Mouse (Mus musculus) kidney, postnatal 0 days (tissue): ENCODE data around the gene Tcte1. TPM values are rescaled to one million over a fixed set of nuclear protein-coding genes. Genes with fewer than 3 reads are reported as not detected.

Experiments
- ATAC-seq: fragments of 200-750 bp; cut with Nextera tagmentation; replicated peaks from 2 replicates; pipeline ENCODE4 v1.8.0; 2017; ENCODE audit warnings: low read depth, moderate number of reproducible peaks, moderate TSS enrichment, moderate library complexity; ENCODE audit not compliant: low FRiP score
- DNase-seq: peaks from one replicate; pipeline ENCODE4 v3.0.0-alpha.2; 2016; ENCODE audit warnings: low spot score
- H3K27ac ChIP-seq: fragments of 300-500 bp; sonication (generic); 2 replicates; pipeline ENCODE4 v1.5.1; 2014; ENCODE audit warnings: mild to moderate bottlenecking
- H3K27me3 ChIP-seq: fragments of 300-500 bp; sonication (generic); 2 replicates; pipeline ENCODE4 v1.6.1; 2014; ENCODE audit warnings: low read length, mixed read lengths; ENCODE audit not compliant: insufficient read depth
- H3K36me3 ChIP-seq: fragments of 300-500 bp; sonication (generic); 2 replicates; pipeline ENCODE4 v1.6.1; 2014; ENCODE audit warnings: low read length, mixed read lengths; ENCODE audit not compliant: insufficient read depth
- H3K4me1 ChIP-seq: fragments of 300-500 bp; sonication (generic); replicated peaks from 2 replicates; pipeline ENCODE4 v1.6.1; 2014; ENCODE audit warnings: antibody characterized with exemption, low read length, mixed read lengths; ENCODE audit not compliant: insufficient read depth
- H3K4me2 ChIP-seq: fragments of 300-500 bp; sonication (generic); 2 replicates; pipeline ENCODE4 v1.6.1; 2014; ENCODE audit warnings: mild to moderate bottlenecking, low read length, moderate library complexity, mixed read lengths
- H3K4me3 ChIP-seq: fragments of 300-500 bp; sonication (generic); replicated peaks from 2 replicates; pipeline ENCODE4 v1.5.1; 2014; ENCODE audit warnings: low read depth, low read length
- H3K9ac ChIP-seq: fragments of 300-500 bp; sonication (generic); 2 replicates; pipeline ENCODE4 v1.6.1; 2014; ENCODE audit warnings: low read depth, low read length
- H3K9me3 ChIP-seq: fragments of 300-500 bp; sonication (generic); replicated peaks from 2 replicates; pipeline ENCODE4 v1.6.1; 2016; ENCODE audit warnings: low read length, inconsistent platforms, mixed read lengths
- CTCF ChIP-seq: IDR thresholded peaks from 2 replicates; pipeline ENCODE4 v1.5.1; 2016; ENCODE audit warnings: antibody characterized with exemption, low read depth, mild to moderate bottlenecking, moderate library complexity
- WGBS: fragments of 180-500 bp; shearing (Covaris S2); extraction: QIAGEN DNeasy Blood & Tissue Kit; methylation state at CpG from one replicate; pipeline ENCODE4 v1.1.7; 2014; 5-methylcytosine and 5-hydroxymethylcytosine counted together
- polyA plus RNA-seq: library from polyadenylated mRNA; unstranded; fragments of >200 nt; fragmentation: Nextera tagmentation; extraction: Ambion mirVana; gene quantifications from 2 replicates; pipeline ENCODE4 v1.2.1, GENCODE M21; 2015

Tcte1 gene
- polyA plus RNA-seq, 1 experiment from 2014 or later: 0.07 TPM

DNA sequence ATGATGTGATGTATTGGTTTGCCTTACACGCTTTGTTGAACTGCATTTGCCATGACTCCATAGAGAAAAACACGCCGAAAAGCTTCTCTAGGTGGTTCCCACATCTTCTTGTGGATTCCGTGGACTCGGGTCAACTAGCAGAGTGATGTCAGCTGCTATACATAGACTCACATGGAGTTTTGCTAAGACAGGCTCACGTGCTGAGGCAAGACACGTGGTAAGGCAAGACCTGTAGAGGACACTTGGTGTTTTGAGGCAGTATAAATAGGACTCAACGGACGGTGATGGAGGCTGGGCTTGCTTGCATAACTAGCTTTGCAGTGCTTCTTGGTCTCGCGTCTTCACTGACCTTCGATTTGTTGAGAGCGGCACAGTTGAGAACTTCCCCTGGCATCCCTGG, 24.8 kb upstream of the Tcte1 start:
- H3K4me2 ChIP-seq: no peak overlapping the region
- H3K9me3 ChIP-seq: no peaks in the 10 kb centered on the region
- no peak overlapping the region for H3K9ac ChIP-seq
- TF ChIP-seq CTCF: no peak
- DNase-seq (no peak), ATAC-seq (no peak)
- no peaks in the 10 kb centered on the region for H3K4me1 ChIP-seq
- H3K27me3 ChIP-seq: no peaks in the 10 kb centered on the region
- H3K27ac ChIP-seq: no peak overlapping the region
- 82% methylated on average over 13 of the region's 13 CpGs for WGBS
- H3K36me3 ChIP-seq: no peaks in the 10 kb centered on the region
- no peak overlapping the region for H3K4me3 ChIP-seq

DNA sequence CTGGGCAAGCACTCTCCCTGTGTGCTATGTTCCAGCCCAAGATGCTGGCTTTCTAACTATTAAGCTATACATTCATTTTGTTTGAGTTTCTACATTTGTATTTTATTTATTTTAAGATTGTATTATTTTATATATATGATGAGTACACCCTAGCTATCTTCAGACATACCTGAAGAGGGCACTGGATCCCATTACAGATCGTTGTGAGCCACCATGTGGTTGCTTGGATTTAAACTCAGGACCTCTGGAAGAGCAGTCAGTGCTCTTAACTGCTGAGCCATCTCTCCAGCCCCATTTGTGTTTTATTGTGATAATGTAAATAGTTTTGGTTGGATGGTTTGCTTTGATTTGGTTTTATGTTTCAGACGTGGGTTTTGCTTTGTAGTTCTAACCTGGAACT, 23.7 kb upstream of the Tcte1 start:
- WGBS: 36% methylated on average over 2 of the region's 2 CpGs
- no peak overlapping the region for H3K27ac ChIP-seq
- H3K9ac ChIP-seq: no peak overlapping the region
- no peaks in the 10 kb centered on the region for H3K9me3 ChIP-seq
- no peaks in the 10 kb centered on the region for H3K4me1 ChIP-seq
- H3K4me2 ChIP-seq: no peak overlapping the region
- H3K27me3 ChIP-seq: no peaks in the 10 kb centered on the region
- no peak for DNase-seq
- TF ChIP-seq CTCF: no peak
- no peak for ATAC-seq
- H3K36me3 ChIP-seq: no peaks in the 10 kb centered on the region
- H3K4me3 ChIP-seq: no peak overlapping the region

DNA sequence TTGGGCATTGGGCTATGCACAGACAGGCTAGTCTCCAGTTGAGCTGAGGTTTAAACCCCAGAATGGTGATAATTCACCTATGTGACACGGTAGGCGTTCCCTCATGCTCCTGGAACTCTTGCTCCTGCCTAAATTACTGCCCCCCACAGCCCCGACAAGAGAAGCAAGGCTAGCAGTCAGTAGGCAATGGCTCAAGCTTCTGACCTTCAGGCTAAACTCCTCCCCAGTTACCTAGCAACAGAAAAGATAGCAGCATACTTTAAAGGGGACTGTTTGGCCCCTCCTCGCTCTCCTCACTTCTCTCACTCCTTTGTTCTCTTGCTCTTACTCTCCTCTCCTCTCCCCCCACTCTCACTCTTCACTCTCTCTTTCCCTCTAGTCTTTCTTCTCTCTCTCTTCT, 22.3 kb upstream of the Tcte1 start:
- H3K27ac ChIP-seq: no peak overlapping the region
- H3K36me3 ChIP-seq: no peaks in the 10 kb centered on the region
- H3K4me2 ChIP-seq: no peak overlapping the region
- no peak overlapping the region for H3K4me3 ChIP-seq
- 39% methylated on average over 4 of the region's 4 CpGs for WGBS
- DNase-seq: no peak
- no peak for TF ChIP-seq CTCF
- ATAC-seq: no peak
- no peaks in the 10 kb centered on the region for H3K9me3 ChIP-seq
- H3K27me3 ChIP-seq: no peaks in the 10 kb centered on the region
- H3K4me1 ChIP-seq: no peaks in the 10 kb centered on the region
- H3K9ac ChIP-seq: no peak overlapping the region

DNA sequence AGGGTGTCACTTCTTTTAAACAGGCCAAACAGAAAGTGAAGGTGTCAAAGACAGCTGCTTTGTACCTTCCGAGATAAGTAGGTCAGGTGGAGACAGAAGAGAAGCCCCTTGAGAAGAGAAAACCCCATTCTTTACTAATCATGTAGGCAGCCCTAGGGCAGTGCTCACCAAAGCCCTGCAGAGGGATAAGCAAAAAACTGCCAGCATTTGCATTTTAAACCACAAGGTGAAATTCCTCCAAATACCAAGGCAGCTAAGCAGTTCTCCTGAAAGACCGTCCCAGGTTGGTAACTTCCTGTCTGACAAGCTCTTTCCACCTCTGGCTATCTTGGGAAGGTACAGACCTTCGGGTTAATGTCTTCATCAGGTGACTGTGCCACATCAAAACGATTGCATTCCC, 20.9 kb upstream of the Tcte1 start:
- no peak overlapping the region for H3K4me2 ChIP-seq
- 58% methylated on average over 4 of the region's 4 CpGs for WGBS
- no peak for TF ChIP-seq CTCF
- H3K9ac ChIP-seq: no peak overlapping the region
- DNase-seq (no peak), ATAC-seq (no peak)
- no peak overlapping the region for H3K4me3 ChIP-seq
- 0 out of 2 replicates have a peak, but pooled peaks cover 3% of the 10 kb centered on the region for H3K4me1 ChIP-seq
- no peaks in the 10 kb centered on the region for H3K27me3 ChIP-seq
- no peaks in the 10 kb centered on the region for H3K9me3 ChIP-seq
- H3K27ac ChIP-seq: no peak overlapping the region
- H3K36me3 ChIP-seq: no peaks in the 10 kb centered on the region

DNA sequence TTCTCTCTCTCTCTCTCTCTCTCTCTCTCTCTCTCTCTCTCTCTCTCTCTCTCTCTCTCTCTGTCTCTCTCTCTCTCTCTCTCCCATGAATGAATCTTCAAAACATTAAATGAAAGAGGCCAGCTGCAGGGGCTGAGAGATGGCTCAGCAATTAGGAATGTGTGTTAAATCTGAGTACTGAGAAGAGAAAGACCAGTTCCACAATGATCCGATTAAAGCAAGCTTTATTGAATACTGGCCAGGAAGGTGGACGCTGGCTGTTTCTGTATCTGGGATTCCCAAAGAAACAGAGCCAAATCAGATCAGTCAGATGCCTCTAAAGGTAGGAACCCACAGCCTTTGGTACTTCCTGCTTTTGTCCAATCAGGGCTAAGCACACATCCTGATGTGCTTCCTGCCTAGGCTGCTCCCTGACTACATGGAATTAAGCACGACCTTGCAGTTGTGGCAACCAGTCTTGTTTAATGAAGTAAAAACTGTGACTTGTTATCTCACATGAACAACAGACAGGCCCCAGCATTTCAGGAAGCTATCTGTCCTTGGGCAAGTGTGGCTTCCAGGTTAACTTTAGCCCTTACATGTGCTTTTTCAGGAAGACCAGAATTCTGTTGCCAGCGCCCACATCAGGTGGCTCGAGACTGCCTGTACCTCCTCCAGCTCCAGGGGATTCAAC, 19.8 kb upstream of the Tcte1 start:
- no peaks in the 10 kb centered on the region for H3K27me3 ChIP-seq

DNA sequence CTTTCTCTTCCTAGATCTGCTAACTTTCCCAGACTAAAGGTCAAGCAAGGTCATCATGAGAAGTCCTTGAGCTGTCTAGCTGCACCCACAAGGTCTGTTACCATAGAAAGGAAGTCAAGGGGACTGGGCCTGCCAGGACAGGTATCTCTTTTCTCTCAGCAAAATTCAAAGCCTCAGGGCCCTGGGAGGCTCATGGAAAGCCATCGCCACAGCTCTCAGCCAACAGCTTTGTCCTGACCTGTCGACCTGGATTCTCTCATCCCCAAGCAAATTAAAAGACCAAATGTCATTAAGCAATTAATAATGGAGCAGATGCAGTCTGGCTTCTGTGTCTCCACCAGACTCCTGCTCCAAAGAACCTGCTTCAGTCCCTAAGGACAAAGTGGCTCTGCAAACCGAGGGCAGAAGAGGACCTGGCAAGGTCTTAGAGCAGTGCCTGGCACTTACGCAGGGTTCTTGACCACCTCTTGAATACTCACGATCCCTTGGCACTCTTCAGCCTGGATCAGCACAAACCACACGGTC, 17.2 kb upstream of the Tcte1 start:
- Histone ChIP-seq H3K4me1 (0 out of 2 replicates have a peak, but pooled peaks cover 4% of the 10 kb centered on the region), H3K27me3 (no peaks in the 10 kb centered on the region), H3K36me3 (no peaks in the 10 kb centered on the region; the same call in 1 of the 2 replicates), H3K27ac (no peak overlapping the region), H3K4me2 (no peak overlapping the region), H3K4me3 (no peak overlapping the region), H3K9ac (no peak overlapping the region), H3K9me3 (no peaks in the 10 kb centered on the region)
- DNase-seq (no peak), ATAC-seq (no peak)
- 73% methylated on average over 6 of the region's 6 CpGs for WGBS
- no peak for TF ChIP-seq CTCF

More for the DNA sequence above, 19.8 kb upstream of the Tcte1 start:
- H3K27ac ChIP-seq: no peak overlapping the region
- ATAC-seq (no peak), DNase-seq (no peak)
- 43% methylated on average over 5 of the region's 5 CpGs for WGBS
- H3K36me3 ChIP-seq: no peaks in the 10 kb centered on the region
- no peak overlapping the region for H3K9ac ChIP-seq
- no peak for TF ChIP-seq CTCF
- no peaks in the 10 kb centered on the region for H3K9me3 ChIP-seq
- H3K4me1 ChIP-seq: 0 out of 2 replicates have a peak, but pooled peaks cover 4% of the 10 kb centered on the region
- no peak overlapping the region for H3K4me3 ChIP-seq
- no peak overlapping the region for H3K4me2 ChIP-seq
